Mouse (Mus musculus) lung, adult 2 months (tissue): ENCODE results near the gene Ddr2.

Source experiments
- CTCF ChIP-seq: fragments of 200-500 bp; IDR thresholded peaks from 2 replicates; pipeline ENCODE4 v1.5.1; 2011; ENCODE audit warnings: mild to moderate bottlenecking, low read length, control low read depth; ENCODE audit not compliant: insufficient read depth
- POLR2A ChIP-seq: fragments of 200-500 bp; IDR thresholded peaks from 2 replicates; pipeline ENCODE4 v1.6.1; 2011; ENCODE audit warnings: low read depth, mild to moderate bottlenecking, control low read depth, low read length, borderline replicate concordance; ENCODE audit errors: extremely low read depth

DNA sequence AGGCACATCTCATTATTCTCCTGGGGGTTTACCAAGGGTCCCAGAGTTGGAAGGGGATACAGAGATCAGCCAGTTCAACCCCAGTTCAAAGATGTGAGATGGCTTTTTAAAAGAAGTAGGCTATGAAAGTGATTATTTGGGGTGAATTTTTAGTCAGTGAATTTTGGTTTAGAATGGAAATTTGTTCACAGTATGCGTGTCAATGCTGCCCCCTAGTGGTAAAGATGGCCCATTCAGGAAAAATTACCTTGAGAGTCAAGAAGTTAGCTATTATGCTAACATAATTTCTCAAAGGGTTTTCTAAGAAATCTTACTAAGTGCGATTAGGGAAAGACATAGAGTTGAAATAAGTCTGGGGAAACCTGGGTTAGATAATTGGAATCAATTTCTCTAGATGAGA, 171.2 kb downstream of the Ddr2 start:
- TF ChIP-seq CTCF (peak; percentile 24; the same call in 1 of the 2 replicates), POLR2A (no peak)
